Mouse (Mus musculus) urinary bladder, adult 2 months (tissue): ENCODE data around the gene Kif1c. TPM values are rescaled to one million over a fixed set of nuclear protein-coding genes. Genes with fewer than 3 reads are reported as not detected.
A peak's percentile ranks its signal among the peaks of the same experiment; 100 is the strongest.

ENCODE experiments used
- DNase-seq: peaks from one replicate; pipeline ENCODE4 v3.0.0; 2022; ENCODE audit warnings: low spot score
- polyA plus RNA-seq: library from polyadenylated mRNA; depleted of rRNA; stranded (reverse); fragments of >200 nt; gene quantifications from 2 replicates; pipeline ENCODE4 v1.2.3, GENCODE M21; 2012

Kif1c gene
- polyA plus RNA-seq, 1 experiment: 77.5 TPM

DNA sequence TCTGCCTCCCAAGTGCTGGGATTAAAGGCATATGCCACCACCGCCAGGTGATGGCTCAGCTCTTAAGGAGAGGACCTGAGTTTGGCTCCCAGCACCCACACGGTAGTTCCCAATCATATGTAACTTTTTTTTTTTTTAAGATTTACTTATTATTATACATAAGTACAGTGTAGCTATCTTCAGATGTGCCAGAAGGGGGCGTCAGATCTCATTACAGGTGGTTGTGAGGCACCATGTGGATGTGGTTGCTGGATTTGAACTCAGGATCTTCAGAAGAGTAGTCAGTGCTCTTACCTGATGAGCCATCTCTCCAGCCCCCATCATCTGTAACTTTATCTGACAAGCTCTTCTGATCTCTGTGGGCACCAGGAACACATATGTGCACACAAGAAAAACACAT lies 3.0 kb upstream of the Kif1c start:
- no peak for DNase-seq

DNA sequence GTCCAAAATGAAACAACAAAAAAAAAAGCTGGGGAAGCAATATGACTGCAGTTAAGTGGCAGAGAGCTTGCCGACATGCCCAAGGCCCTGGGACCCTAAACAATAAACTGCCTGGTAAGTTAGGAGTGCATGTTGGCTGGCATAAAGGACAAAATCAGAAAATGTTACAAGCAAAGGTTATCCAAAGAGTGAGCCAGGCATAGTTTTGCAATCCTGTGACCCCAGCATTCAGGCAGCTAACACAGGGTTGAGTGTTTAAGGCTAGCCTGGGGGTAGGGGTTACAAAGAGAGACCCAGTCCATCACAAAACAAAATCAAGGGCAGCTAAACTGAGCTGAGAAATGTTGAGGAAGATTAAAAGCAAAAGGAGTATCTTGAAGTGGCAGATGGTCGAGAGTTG lies 1.3 kb upstream of the Kif1c start:
- no peak for DNase-seq

DNA sequence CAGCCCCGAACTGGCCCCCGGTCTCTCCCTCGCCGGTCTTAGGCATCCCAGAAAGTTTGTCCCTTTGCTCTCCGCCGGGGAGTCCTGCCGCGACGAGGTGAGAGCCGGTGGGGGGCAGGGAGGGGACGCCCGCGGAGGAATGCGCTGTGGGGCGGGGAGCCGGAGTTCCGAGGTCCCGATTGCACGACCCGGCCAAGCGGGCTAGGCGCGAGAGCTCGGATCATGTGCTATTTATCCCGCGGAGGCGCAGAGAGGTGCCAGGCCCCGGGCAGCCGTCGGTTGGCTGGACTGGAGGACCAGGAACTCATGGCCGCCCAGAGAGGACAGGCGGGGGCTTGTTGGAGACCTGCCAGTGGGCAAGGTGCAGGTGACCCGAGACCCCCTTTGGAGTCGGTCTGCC lies 265 bp downstream of the Kif1c start:
- DNase-seq: peak; percentile 78

DNA sequence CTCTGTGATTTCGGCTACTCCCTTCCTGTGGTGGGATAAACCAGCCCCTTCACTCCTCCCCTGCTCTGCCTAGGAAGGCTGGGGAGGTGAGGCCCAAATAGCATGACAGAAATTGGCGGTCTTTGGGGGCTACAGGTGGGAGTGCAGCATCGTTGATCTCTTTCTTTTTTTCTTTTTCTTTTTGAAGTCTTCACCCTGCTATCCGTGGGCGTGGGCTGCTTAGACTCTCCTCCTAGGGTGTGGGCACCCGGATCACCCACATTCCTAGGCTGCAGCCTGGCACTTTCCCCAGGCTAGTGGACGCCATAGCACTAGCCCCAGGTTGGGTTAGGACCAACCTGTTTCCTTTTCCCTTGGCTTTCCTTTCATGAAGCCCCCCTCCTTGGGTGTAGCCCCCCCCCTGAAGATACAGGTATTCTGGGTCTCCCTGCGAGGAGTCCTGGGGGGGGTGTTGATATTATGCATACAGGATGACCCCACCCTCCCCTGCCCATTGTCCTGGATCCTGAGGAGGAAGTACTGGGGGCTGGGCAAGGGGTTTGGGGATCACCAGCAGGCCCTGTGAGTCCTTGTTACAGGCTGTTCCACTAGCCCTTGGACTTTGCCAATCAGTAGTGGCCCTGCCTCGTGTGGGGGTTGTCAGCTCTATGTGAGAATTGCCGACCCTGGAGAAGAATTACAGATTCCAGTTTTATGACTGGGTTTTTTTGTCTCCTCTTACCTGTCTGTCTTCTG lies 1.0 kb downstream of the Kif1c start:
- DNase-seq: no peak

DNA sequence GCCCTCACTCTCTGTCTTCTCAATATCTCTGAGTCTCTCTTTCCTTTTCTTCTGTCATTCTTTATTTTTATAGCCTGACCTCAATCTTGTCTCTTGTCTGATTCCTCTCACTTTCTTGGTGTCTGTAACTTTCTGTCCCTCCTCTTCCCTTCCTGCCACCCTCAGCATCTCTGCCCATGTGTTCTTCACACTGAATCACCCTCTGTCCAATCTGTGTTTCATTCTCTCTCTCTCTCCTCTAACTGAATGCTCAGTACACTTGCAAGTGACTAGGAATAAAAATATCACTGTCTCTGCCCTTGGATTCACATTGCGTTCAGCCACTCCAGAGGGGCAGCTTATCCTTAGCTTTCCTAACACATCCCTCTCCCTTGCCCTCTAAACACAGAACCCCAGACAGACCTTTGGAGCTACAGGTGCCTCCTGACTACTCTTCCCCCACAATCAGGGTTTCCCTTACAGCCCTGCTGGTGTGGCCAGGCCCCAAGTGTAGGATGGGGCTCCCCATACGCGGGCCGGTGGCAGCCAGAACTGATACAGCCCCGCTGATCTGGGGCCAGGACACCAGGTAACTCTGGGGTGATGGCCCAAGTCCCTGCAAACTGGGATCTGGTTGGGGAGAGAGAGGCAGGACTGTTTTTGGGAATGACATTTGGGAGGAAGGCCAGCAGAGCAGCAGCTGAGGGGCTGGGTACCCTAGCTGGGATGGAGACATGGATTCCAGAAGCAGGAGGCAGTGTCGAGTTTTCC lies 1.8 kb downstream of the Kif1c start:
- DNase-seq: no peak

DNA sequence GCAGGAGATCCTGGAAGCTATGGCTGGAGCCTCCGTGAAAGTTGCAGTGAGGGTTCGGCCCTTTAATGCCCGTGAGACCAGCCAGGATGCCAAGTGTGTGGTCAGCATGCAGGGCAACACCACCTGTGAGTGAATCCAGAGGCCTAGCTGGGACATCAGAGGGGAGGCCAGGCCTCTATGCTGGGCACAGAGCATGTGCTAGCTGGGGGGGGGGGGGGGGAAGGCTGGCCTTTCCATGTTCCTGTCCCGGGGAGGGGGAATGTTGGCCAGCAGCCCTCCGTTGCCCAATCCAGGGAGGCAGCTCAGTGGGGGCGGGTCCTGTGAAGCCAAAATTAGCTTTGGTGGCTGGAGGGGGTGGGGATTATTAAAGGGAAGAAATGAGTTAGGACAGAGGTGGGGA lies 2.4 kb downstream of the Kif1c start:
- no peak for DNase-seq

DNA sequence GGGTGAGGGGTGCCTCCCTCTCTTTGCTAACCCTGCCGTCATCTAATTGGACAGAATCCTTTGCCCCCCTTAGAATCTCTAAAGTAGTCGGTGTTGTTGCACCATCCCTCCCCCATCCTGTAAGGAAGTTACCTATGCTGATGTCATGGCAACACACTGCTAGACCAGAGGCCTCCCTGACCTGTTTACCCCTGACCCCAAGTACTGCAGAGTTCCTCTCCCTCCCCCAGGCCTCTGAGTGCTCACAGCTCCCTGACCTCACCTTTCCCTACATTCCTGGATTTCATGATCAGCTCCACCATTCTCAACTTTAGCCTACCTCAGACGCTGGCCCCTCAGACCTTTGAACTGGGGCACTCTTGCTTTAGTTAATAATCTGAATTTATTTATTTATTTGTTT lies 5.8 kb downstream of the Kif1c start:
- no peak for DNase-seq

DNA sequence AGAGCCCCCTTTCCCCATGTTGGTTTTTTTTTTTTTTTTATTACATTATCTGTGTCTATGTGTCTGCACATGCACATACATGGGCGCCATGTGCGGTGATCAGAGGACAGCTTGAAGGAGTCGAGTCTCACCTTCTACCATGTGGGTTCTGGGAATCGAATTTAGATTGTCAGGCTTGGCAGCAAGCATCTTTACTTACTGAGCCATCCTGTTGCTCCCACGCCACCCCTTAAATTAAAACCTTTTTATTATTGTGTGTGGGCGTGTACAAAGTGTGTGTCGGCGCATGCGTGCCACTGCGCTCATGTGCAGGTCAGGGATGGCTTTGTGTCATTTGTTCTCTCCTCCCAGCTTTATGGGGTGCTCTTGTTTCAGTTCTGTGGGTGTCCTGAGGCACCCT lies 10.7 kb downstream of the Kif1c start:
- DNase-seq: no peak

DNA sequence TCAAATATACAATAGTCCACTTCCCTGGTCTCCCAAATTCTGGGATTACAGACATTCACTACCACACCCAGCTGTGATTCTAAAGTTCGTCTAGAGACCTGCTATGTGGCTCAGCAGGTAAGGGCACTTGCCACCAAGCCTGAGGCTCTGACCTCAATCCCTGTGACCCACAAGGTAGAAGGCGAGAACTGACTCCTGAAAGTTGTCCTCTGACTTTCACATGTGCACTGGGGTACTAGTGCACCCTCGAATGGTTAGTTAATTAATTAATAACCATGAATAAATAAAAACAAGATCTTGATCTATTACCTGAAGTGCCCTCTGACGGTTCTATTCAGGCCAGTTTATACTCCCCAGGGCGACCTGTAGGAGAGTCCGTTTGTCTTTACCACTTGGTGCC lies 12.9 kb downstream of the Kif1c start:
- no peak for DNase-seq

DNA sequence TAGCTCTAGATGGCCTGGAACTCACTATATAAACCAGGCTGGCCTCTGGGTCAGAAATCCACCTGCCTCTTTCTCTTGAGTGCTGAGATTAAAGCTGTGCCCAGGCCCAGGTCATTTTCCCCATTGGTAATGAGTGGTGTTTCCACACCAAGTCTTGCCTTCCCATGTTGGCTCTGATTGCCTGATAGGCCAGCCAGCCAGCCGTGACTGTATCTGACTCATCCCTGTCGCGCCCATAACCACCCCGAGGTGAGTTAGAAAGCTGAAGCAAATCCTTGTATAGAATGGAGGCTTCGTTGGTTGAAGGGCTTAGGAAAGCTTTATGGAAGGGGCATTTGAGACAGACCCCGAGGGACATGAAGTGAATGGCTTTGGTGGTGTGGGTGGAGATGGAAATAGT lies 15.5 kb downstream of the Kif1c start:
- no peak for DNase-seq

DNA sequence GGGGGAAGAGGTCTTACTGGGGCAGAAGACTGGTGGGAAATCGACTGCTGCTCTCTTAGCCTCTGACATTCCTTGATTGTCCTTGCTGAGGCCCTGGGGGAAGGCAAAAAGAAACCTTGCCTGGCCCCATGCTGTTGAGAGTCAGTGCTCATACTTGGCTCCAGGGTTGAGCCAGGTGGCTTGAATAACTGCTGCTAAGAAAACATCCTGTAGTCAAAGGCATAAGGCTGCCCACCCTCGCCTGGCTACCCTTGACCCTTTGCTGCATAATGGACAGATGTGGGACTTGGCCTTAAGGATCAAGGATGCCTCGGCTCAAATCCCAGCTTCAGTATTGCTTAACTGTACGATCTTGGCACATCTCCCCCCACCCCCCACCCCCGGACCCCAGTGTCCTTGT lies 18.1 kb downstream of the Kif1c start:
- no peak for DNase-seq

DNA sequence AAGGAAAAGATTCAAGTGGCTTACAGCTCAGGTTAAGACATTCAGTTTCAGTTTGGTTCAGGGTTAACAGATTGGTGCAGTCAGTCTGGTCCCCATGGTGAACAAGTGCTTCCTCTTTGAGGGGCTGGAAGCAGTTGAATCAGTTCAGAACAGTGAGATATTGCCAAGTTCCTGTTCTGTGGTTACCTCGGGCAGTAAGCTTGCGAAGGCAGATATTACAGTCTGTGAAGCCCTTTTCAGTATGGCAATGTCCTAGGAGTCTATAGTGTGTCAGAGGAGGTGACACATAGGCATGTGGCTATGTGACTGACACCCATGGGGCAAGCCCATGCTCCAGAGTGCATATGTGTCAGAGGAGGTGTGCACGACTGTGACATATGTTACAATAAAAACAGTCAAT lies 20.2 kb downstream of the Kif1c start:
- no peak for DNase-seq

DNA sequence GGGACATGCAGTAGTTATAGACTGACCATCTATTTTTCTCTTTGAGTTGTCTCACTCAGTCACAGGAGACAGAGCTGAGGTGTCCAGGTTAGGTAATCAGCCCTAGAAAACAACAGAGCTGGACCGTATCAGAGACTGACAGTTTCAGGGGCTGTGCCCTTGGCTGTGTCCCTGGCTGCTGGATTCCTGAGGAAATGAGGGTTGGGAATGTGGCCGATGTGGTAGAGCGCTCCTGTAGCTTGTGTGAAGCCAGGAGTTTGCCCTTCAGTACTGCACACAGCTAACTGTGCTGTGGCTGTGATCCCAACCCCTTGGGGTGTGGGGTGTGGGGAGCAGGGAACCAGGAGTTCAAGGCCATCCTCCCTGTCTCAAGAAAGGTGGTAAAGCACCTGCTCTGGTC lies 20.7 kb downstream of the Kif1c start:
- DNase-seq: no peak

DNA sequence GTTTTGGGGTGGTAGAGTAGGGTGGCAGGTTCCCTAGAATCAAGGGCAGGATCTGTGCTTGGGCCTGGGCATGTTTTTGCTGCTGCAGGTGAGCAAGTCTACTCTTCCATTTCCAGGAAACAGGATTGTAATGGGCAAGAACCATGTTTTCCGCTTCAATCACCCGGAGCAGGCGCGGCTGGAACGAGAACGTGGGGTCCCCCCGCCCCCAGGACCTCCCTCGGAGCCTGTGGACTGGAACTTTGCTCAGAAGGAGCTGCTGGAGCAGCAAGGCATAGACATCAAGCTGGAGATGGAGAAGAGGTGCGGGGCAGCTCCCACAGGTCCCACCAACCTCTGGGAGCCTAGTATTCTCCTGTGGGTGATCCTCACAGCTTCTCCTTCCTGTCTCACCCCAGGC lies 24.4 kb downstream of the Kif1c start:
- DNase-seq: no peak

DNA sequence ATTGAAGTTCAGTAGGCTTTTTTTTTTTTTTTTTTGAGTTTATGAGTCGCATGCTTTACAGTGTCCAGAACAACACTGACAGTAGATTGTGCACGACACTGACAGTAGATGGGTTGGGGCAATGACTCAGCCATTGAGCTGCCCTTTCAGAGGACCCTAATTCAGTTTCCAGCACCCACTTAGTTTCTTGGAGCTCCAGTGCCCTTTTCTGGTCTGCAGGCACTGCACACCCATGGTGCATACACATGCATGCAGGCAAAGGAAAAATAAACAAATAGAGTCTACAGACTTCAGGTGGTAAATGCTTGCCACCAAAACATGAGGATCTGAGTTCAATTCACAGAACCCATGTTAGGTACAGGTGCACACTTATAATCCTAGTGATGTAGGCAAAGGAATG lies 26.2 kb downstream of the Kif1c start:
- no peak for DNase-seq

DNA sequence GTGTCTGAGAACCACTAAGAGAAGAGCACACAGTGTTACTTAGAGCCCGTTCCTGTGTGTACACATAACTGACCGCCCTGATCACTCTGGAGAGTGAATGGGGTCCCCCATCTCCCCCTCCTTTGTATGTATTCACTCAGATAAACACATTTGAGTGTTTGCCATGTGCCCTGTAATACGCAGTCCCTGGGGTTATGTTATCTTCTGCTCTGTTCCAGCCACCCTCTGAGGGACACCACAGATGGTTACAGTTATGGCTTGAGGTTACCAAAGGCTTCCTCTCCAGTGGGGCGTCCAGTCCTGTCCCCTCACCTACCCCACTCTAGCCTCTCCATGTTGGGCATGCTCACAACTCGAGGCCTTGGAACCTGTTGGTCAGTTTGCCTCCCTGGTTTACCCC lies 27.0 kb downstream of the Kif1c start:
- no peak for DNase-seq

DNA sequence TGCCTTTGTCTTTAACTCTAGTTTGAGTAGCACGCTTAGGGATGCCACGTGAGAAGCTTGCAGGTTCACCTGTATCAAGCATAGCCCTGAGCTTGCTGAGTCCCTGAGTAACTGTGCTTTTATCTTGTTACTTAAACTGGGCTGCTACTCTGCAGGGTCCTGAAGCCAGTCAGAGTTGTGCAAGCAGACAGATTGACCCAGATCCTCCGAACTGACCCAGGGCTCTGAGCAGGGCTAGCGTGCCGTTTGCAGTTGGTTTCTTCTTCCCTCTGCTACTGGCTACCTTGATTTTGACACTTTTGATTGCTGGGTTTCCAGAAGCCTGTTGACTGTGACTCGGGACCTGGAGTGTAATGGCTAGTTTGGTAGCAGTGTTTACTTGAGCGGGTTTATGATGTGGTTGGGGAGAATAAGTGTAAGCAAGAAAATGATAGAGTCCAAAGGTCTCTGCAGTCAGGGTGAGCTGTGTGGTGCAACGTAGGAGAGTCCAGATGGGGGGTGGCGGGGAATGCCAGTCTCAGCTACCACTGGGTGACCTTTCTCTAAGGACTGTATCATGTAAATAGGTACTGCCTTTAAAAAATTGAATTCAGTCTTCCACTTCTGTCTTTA lies 30.2 kb downstream of the Kif1c start:
- no peak for DNase-seq

DNA sequence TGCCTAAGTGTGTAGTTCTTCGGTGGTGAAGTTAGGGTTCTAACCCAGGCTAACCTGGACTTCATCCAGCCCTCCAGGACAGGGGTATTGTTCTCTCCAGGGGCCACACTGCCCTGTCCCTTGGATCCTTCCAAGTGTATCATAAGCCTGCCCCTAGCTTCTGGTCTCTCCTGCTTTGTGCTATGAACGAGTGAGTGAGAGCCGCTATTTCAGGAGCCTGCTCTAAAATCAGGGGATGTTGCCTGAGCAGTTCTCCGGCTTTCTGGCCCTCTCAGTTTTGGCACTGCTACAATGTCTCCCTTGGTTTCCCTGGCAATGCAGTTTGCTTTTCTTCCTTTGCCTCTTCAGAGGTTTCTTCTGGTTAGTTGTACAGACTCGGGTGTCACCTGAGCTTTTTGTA lies 30.8 kb downstream of the Kif1c start:
- no peak for DNase-seq

DNA sequence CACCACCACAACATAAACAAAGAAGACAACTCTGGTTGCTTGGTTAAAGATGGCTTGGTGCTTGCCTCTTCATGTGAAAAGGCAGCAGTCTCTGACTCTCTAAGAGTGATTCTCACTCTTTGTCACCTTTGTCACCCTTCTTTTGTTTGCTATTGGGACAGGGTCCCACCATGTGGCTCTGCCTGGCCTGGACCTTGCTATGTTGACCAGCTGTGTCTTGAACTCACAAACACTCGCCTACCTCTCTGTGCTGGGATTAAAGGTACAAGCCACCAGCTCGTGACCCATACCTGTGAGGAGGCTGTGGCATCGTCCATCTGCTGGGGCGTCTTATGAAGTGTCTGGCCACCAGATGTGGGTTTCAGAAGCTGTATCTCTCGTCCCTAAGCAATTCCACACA lies 32.9 kb downstream of the Kif1c start:
- DNase-seq: no peak

DNA sequence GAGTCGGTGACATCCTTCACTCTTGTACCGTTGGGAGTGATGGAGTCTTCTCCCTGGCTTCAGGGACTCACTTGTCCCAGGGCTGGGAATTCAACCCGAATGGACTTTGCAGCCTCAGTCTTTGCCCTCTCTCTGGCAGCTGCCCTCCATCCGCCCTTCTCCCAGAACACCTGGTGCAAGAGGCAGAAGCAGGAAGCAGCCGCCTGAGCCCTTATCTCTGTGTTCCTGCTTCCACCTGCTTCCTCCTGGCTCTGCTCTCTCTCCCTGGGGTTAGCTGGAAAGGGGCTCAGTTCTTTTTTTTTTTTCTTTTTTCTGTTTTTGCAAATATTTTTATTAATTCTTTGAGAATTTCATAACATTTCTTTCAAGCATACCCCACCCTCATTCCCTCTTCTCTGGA lies 37.4 kb downstream of the Kif1c start:
- DNase-seq: peak; percentile 16

DNA sequence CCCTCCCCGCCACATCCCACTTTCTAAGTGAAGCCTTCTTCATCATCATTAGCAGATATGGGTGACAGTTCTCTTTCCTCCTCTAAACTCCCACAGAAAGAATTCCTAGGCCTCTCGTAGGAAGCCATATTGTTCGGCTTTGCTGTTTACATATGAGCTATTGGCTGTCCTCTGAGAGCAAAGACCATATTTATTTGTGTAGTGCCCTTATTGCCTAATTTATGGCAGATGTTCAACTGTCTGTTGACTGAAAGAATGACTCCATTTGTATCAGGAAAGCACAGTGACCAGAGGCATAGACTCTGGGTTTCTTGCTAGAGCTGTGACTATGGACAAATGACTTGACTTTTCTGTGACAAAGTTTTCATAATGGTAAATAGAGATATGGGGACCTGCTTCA lies 41.3 kb downstream of the Kif1c start:
- no peak for DNase-seq

DNA sequence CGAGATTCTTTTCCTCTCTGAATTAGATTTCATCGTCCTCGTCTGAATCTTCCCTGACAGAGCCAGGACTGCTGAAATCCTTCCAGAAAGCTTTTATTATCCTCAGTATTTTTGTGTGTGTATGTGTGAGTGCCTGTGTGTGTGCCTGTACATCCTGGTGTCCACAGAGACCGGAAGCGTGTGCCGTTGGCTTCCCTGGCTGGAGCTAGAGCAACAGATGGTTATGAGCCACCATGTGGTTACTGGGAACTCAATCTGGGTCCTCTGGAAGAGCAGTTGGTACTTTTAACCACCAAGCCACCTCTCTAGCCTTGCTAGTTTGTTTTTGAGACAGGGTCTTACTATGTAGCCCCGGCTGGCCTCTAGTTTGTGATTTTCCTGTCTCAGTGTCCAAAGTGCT lies 41.8 kb downstream of the Kif1c start:
- peak; percentile 6 for DNase-seq
